In genomic region chr1:91239112-91239511, GRCm38 (mm10) we compare ENCODE assay signal across 9 mouse cellular contexts. TPM values are rescaled to one million over a fixed set of nuclear protein-coding genes. Genes with fewer than 3 reads are reported as not detected.
DNase-seq lines count a peak whose midpoint lies in the region; ATAC-seq and TF ChIP-seq lines count a peak whose summit lies in the region.
"Had no signal": no experiment of that assay in that cellular context is flagged by ENCODE, and none has a peak within 500 bp of the region (broad histone marks: within the 10 kb centered on the region; RNA-seq: fewer than 3 reads in every experiment).

No protein-coding gene starts in this region.

- ATAC-seq in forebrain, embryonic 11.5 days (replicated peaks; ENCODE audit: low FRiP score), result no peak
- ATAC-seq in forebrain, embryonic 16.5 days, result no peak

- 18% methylated on average over 5 of the region's 5 CpGs for WGBS in forebrain, embryonic 11.5 days
- 26% methylated on average over 5 of the region's 5 CpGs for WGBS in forebrain, embryonic 16.5 days

- H3K9me3 ChIP-seq in forebrain, embryonic 11.5 days (ENCODE audit: control insufficient read depth, low read length), result no peaks in the 10 kb centered on the region
- no peaks in the 10 kb centered on the region for H3K9me3 ChIP-seq in forebrain, embryonic 16.5 days (ENCODE audit: control insufficient read depth, low read length)
- H3K9me3 ChIP-seq: heart, embryonic 13.5 days had no signal

- peak; percentile 42 for TF ChIP-seq CTCF in C2C12 (IDR thresholded peaks at IDR 0.05; ENCODE audit: control insufficient read depth, insufficient read depth, insufficient read length)
- TF ChIP-seq CTCF in brain, embryonic 14.5 days (IDR thresholded peaks at IDR 0.05; ENCODE audit: borderline replicate concordance, extremely low read depth, insufficient read depth, insufficient read length), result peak; percentile 56

- no peaks in the 10 kb centered on the region for H3K79me2 ChIP-seq in C2C12 (ENCODE audit: control insufficient read depth, insufficient read depth)

- no peak overlapping the region for H3K9ac ChIP-seq in forebrain, embryonic 11.5 days (ENCODE audit: low read length)
- H3K9ac ChIP-seq in forebrain, embryonic 16.5 days (replicated peaks; ENCODE audit: low read depth, low read length), result no peak overlapping the region
- H3K9ac ChIP-seq: heart, embryonic 13.5 days had no signal

- TF ChIP-seq POLR2A in brain, embryonic 14.5 days (IDR thresholded peaks at IDR 0.05; ENCODE audit: borderline replicate concordance, extremely low read depth, insufficient read depth, insufficient read length, poor library complexity, severe bottlenecking), result no peak

- H3ac ChIP-seq in C2C12 (ENCODE audit: control insufficient read depth, insufficient read length, low read depth), result no peak overlapping the region

- no peak overlapping the region for H3K4me2 ChIP-seq in forebrain, embryonic 11.5 days (ENCODE audit: low read depth, low read length, severe bottlenecking)
- no peak overlapping the region for H3K4me2 ChIP-seq in forebrain, embryonic 16.5 days (ENCODE audit: low read length)
- H3K4me2 ChIP-seq: heart, embryonic 13.5 days had no signal

- H3K79me3 ChIP-seq in C2C12 (ENCODE audit: low read depth), result no peaks in the 10 kb centered on the region

- no peaks in the 10 kb centered on the region for H3K4me1 ChIP-seq in forebrain, embryonic 11.5 days (replicated peaks; ENCODE audit: control insufficient read depth, insufficient read depth, low read length)
- H3K4me1 ChIP-seq in forebrain, embryonic 16.5 days (replicated peaks; ENCODE audit: control insufficient read depth, insufficient read depth, low read length), result no peaks in the 10 kb centered on the region

- no peak overlapping the region for H3K27ac ChIP-seq in forebrain, embryonic 11.5 days (ENCODE audit: low read depth, low read length)
- H3K27ac ChIP-seq in forebrain, embryonic 16.5 days (ENCODE audit: low read length), result no peak overlapping the region
- H3K27ac ChIP-seq: heart, embryonic 13.5 days had no signal

- H3K4me3 ChIP-seq in forebrain, embryonic 11.5 days (ENCODE audit: low read depth, low read length), result no peak overlapping the region
- no peak overlapping the region for H3K4me3 ChIP-seq in forebrain, embryonic 16.5 days (replicated peaks; ENCODE audit: low read length)
- no peak overlapping the region for H3K4me3 ChIP-seq in C2C12 (ENCODE audit: insufficient read depth, poor library complexity, severe bottlenecking)
- H3K4me3 ChIP-seq: heart, embryonic 13.5 days had no signal

- peak; percentile 63 for DNase-seq in forebrain, embryonic 11.5 days (ENCODE audit: low spot score)
- DNase-seq in brain, embryonic 14.5 days (ENCODE audit: low read depth), result peak; percentile 32
- DNase-seq in gastrocnemius, postnatal 4 days (ENCODE audit: low spot score in 2 of 2), result peak; percentile 34 to 59
- peak; percentile 64 to 78 for DNase-seq in layer of hippocampus, postnatal 10 days (ENCODE audit: low spot score in 2 of 2)
- DNase-seq in lung, postnatal 36 days, result peak; percentile 79
- DNase-seq in spleen, postnatal 14 days (ENCODE audit: low spot score in 2 of 2), result peak; percentile 43 to 67

- H3K36me3 ChIP-seq in forebrain, embryonic 11.5 days (ENCODE audit: control insufficient read depth, insufficient read depth, low read length), result no peaks in the 10 kb centered on the region
- no peaks in the 10 kb centered on the region for H3K36me3 ChIP-seq in forebrain, embryonic 16.5 days (ENCODE audit: control insufficient read depth, insufficient read depth)
- no peaks in the 10 kb centered on the region for H3K36me3 ChIP-seq in C2C12 (ENCODE audit: control insufficient read depth, insufficient read depth)
- H3K36me3 ChIP-seq: heart, embryonic 13.5 days had no signal

- H3K27me3 ChIP-seq in forebrain, embryonic 11.5 days (ENCODE audit: control insufficient read depth, insufficient read depth, low read length), result no peaks in the 10 kb centered on the region
- no peaks in the 10 kb centered on the region for H3K27me3 ChIP-seq in forebrain, embryonic 16.5 days (replicated peaks; ENCODE audit: control insufficient read depth, insufficient read depth, low read length)
- no peaks in the 10 kb centered on the region for H3K27me3 ChIP-seq in C2C12 (ENCODE audit: control insufficient read depth, insufficient read depth, insufficient read length)
- H3K27me3 ChIP-seq: heart, embryonic 13.5 days had no signal

TF ChIP-seq in C2C12, 6 proteins besides CTCF, POLR2A, EP300 and RAD21:
- no peak for TF ChIP-seq FOSL1 (IDR thresholded peaks at IDR 0.05; ENCODE audit: insufficient read depth, low read length, poor library complexity, severe bottlenecking)
- no peak for TF ChIP-seq MYOG (IDR thresholded peaks at IDR 0.05; ENCODE audit: control insufficient read depth, extremely low read depth, insufficient read length)
- no peak for TF ChIP-seq CEBPB (IDR thresholded peaks at IDR 0.05; ENCODE audit: low read depth)
- no peak for TF ChIP-seq USF1 (IDR thresholded peaks at IDR 0.05; ENCODE audit: low read depth)
- no peak for TF ChIP-seq MAX (IDR thresholded peaks at IDR 0.05)
- TF ChIP-seq MYOD1 (IDR thresholded peaks at IDR 0.05; ENCODE audit: control insufficient read depth, insufficient read length, low read depth), result no peak
TF ChIP-seq in C2C12: peak in this region for 0.

RNA-seq across cellular contexts. Expression of gene Ube2f, which starts 11.0 kb away (rescaled TPM):
- polyA plus RNA-seq in forebrain, embryonic 11.5 days (2014; fragmentation: Nextera tagmentation; extraction: Ambion mirVana), result 78.9 and 84.7 TPM in 2 replicates
- 67.7 and 67.9 TPM in 2 replicates for polyA plus RNA-seq in forebrain, embryonic 16.5 days (2015; fragmentation: Nextera tagmentation; extraction: Ambion mirVana)
- 71.0 TPM for polyA plus RNA-seq in C2C12 (2012; fragmentation: generic; extraction: Trizol)
- polyA plus RNA-seq in brain, embryonic 14.5 days (2012; rRNA removed), result 45.8 and 58.6 TPM in 2 replicates
- 10 to 100 TPM; 52.5 to 55.5 TPM for total RNA-seq in gastrocnemius, postnatal 4 days (2021)
- 10 to 100 TPM; 49.6 to 55.2 TPM for total RNA-seq in layer of hippocampus, postnatal 10 days (2021)

RNA-seq across cellular contexts. Expression of gene Scly, which starts 59.0 kb away (rescaled TPM):
- polyA plus RNA-seq in forebrain, embryonic 11.5 days (2014; fragmentation: Nextera tagmentation; extraction: Ambion mirVana), result 14.2 and 17.0 TPM in 2 replicates
- polyA plus RNA-seq in forebrain, embryonic 16.5 days (2015; fragmentation: Nextera tagmentation; extraction: Ambion mirVana), result 7.6 and 9.3 TPM in 2 replicates
- 10.2 TPM for polyA plus RNA-seq in C2C12 (2012; fragmentation: generic; extraction: Trizol)
- polyA plus RNA-seq in brain, embryonic 14.5 days (2012; rRNA removed), result 11.9 and 12.7 TPM in 2 replicates
- 10 to 100 TPM; 10.9 to 11.5 TPM for total RNA-seq in gastrocnemius, postnatal 4 days (2021)
- total RNA-seq in layer of hippocampus, postnatal 10 days (2021), result 10 to 100 TPM; 12.0 to 12.8 TPM

RNA-seq across cellular contexts. Expression of gene Ramp1, which starts 59.5 kb away (rescaled TPM):
- polyA plus RNA-seq in forebrain, embryonic 11.5 days (2014; fragmentation: Nextera tagmentation; extraction: Ambion mirVana), result 0.12 and 0.41 TPM in 2 replicates
- 4.1 and 5.2 TPM in 2 replicates for polyA plus RNA-seq in forebrain, embryonic 16.5 days (2015; fragmentation: Nextera tagmentation; extraction: Ambion mirVana)
- polyA plus RNA-seq in C2C12 (2012; fragmentation: generic; extraction: Trizol), result 2.1 TPM
- polyA plus RNA-seq in brain, embryonic 14.5 days (2012; rRNA removed), result 2.6 and 3.8 TPM in 2 replicates
- total RNA-seq in gastrocnemius, postnatal 4 days (2021), result 10 to 100 TPM; 66.3 to 66.6 TPM
- total RNA-seq in layer of hippocampus, postnatal 10 days (2021), result 10 to 100 TPM; 37.4 to 43.2 TPM
